Mouse (Mus musculus) kidney, embryonic 14.5 days (tissue): ENCODE measurements around the gene Rab4a. TPM values are rescaled to one million over a fixed set of nuclear protein-coding genes. Genes with fewer than 3 reads are reported as not detected.
A peak's percentile ranks its signal among the peaks of the same experiment; 100 is the strongest.

ENCODE experiments used
- ATAC-seq: fragments of 200-750 bp; cut with Nextera tagmentation; 2 replicates; pipeline ENCODE4 v1.8.0; 2017; ENCODE audit warnings: moderate number of reproducible peaks, mild to moderate bottlenecking, moderate TSS enrichment, moderate library complexity; ENCODE audit not compliant: low FRiP score, low TSS enrichment
- H3K27ac ChIP-seq: fragments of 300-500 bp; sonication (generic); 2 replicates; pipeline ENCODE4 v1.5.1; 2014; ENCODE audit warnings: low read depth, mild to moderate bottlenecking, low read length, moderate library complexity, mixed read lengths
- H3K27me3 ChIP-seq: fragments of 300-500 bp; sonication (generic); 2 replicates; pipeline ENCODE4 v1.6.1; 2014; ENCODE audit warnings: mild to moderate bottlenecking, low read length; ENCODE audit not compliant: control insufficient read depth, insufficient read depth
- H3K36me3 ChIP-seq: fragments of 300-500 bp; sonication (generic); 2 replicates; pipeline ENCODE4 v1.6.1; 2014; ENCODE audit warnings: low read length, mixed read lengths; ENCODE audit not compliant: control insufficient read depth, insufficient read depth
- H3K4me1 ChIP-seq: fragments of 300-500 bp; sonication (generic); 2 replicates; pipeline ENCODE4 v1.6.1; 2014; ENCODE audit warnings: low read length, mixed read lengths; ENCODE audit not compliant: control insufficient read depth, insufficient read depth
- H3K4me2 ChIP-seq: fragments of 300-500 bp; sonication (generic); replicated peaks from 2 replicates; pipeline ENCODE4 v1.6.1; 2014; ENCODE audit warnings: low read depth, mild to moderate bottlenecking, low read length
- H3K4me3 ChIP-seq: fragments of 300-500 bp; sonication (generic); 2 replicates; pipeline ENCODE4 v1.5.1; 2014; ENCODE audit warnings: mild to moderate bottlenecking, low read length
- H3K9ac ChIP-seq: fragments of 300-500 bp; sonication (generic); 2 replicates; pipeline ENCODE4 v1.6.1; 2014; ENCODE audit warnings: low read depth, mild to moderate bottlenecking, low read length, moderate library complexity
- H3K9me3 ChIP-seq: fragments of 300-500 bp; sonication (generic); 2 replicates; pipeline ENCODE4 v1.6.1; 2016; ENCODE audit warnings: low read length; ENCODE audit not compliant: control insufficient read depth
- WGBS: fragments of 180-500 bp; shearing (Covaris S2); extraction: QIAGEN DNeasy Blood & Tissue Kit; methylation state at CpG from one replicate; pipeline ENCODE4 v1.1.7; 2014; 5-methylcytosine and 5-hydroxymethylcytosine counted together
- polyA plus RNA-seq: library from polyadenylated mRNA; unstranded; fragments of >200 nt; fragmentation: Nextera tagmentation; extraction: Ambion mirVana; gene quantifications from 2 replicates; pipeline ENCODE4 v1.2.1, GENCODE M21; 2014

The Rab4a gene
- polyA plus RNA-seq, 1 experiment from 2014 or later: 45.3 TPM

DNA sequence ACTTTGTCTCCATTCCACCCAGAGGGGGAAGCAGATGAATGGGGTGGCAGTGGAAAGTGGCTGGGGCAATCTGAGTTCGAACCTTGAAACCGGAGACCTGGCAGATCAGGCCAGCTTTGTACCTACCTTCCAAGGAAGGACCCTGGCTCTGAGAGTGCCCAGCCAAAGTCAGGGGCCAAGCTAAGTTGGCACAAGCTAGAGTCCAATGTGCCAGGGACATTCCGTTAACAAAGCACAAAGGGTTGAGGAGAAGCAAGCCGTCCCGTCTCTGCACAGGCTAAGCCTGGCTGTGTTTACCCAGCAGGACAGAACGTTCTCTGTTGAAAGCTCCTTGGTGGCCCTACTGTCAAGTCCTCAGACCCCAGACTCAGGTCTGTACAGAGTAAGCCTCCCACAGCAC, 19.6 kb upstream of the Rab4a start:
- ATAC-seq: no peak
- Histone ChIP-seq H3K4me2 (no peak overlapping the region), H3K27ac (no peak overlapping the region), H3K27me3 (no peaks in the 10 kb centered on the region), H3K36me3 (no peaks in the 10 kb centered on the region), H3K4me1 (peaks cover 7% of the 10 kb centered on the region), H3K9me3 (no peaks in the 10 kb centered on the region), H3K9ac (no peak overlapping the region), H3K4me3 (no peak overlapping the region)
- 79% methylated on average over 6 of the region's 6 CpGs for WGBS

DNA sequence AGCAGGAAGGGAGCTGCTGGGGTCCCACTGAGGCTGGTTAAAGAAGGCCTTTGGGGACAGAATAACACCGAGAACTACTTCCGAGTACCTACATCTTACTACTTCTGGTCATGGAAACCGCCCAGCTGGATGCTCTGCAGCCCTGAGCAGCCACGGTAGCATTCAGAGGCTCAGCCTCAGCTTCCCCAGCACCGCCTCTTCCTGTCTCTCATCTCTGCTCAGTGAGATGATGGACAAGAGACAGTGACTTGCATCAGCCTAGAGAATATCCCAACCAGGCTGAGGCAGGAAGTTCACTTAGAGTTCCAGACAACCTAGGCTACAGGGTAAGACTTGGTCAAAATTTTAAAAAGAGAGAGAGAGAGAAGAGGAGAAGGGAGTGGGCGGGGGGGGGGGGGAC, 19.1 kb upstream of the Rab4a start:
- no peak for ATAC-seq
- Histone ChIP-seq H3K36me3 (no peaks in the 10 kb centered on the region), H3K4me2 (no peak overlapping the region), H3K4me1 (peaks cover 8% of the 10 kb centered on the region), H3K9ac (no peak overlapping the region), H3K27me3 (no peaks in the 10 kb centered on the region), H3K9me3 (no peaks in the 10 kb centered on the region), H3K27ac (no peak overlapping the region), H3K4me3 (no peak overlapping the region)
- WGBS: 77% methylated on average over 6 of the region's 6 CpGs

DNA sequence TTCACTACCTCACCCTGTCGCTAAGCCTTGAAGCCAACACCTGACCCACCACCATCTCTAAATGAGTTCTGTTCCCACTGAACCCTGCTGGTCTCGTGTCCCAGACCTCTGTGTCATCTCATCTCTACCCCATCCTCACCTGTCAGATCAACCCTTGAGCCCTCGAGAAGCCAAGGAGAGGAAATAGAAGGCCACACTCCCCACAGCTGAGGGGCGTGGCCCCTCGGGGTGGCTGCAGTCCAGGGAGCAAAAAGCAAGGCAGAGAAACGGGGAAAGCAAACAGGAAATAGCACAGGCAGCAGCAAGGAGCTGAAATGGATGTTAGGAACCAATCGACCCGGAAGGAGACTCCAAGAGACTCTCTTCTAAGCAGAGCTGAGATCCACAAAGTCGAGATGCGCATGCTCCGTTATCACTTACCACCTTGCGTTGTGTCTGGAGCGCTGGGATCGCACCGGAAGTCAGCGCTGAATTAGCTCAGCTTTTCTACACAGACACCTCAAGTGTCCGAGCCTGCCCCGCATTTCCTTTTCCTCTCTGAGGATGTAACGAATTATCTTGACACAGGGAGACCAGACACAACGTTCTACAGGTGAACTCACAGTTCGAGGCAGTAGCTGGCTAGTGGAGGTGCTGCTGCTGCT, 18.4 kb upstream of the Rab4a start:
- WGBS: 48% methylated on average over 21 of the region's 21 CpGs
- H3K9ac ChIP-seq: no peak overlapping the region

GRCm38 (mm10) chr8:123788416-123789170, 17.2 kb upstream of the Rab4a start:
- WGBS: 27% methylated on average over 14 of the region's 14 CpGs
- peaks cover 9% of the 10 kb centered on the region for H3K4me1 ChIP-seq
- H3K36me3 ChIP-seq: no peaks in the 10 kb centered on the region
- no peak overlapping the region for H3K4me3 ChIP-seq
- ATAC-seq: no peak
- no peak overlapping the region for H3K27ac ChIP-seq
- H3K9me3 ChIP-seq: no peaks in the 10 kb centered on the region
- no peak overlapping the region for H3K4me2 ChIP-seq
- H3K27me3 ChIP-seq: no peaks in the 10 kb centered on the region
- H3K9ac ChIP-seq: no peak overlapping the region

More for the DNA sequence above, 18.4 kb upstream of the Rab4a start:
- no peaks in the 10 kb centered on the region for H3K9me3 ChIP-seq
- no peaks in the 10 kb centered on the region for H3K27me3 ChIP-seq
- H3K36me3 ChIP-seq: no peaks in the 10 kb centered on the region
- ATAC-seq: no peak
- H3K4me2 ChIP-seq: no peak overlapping the region
- no peak overlapping the region for H3K27ac ChIP-seq
- no peak overlapping the region for H3K4me3 ChIP-seq
- peaks cover 11% of the 10 kb centered on the region for H3K4me1 ChIP-seq

DNA sequence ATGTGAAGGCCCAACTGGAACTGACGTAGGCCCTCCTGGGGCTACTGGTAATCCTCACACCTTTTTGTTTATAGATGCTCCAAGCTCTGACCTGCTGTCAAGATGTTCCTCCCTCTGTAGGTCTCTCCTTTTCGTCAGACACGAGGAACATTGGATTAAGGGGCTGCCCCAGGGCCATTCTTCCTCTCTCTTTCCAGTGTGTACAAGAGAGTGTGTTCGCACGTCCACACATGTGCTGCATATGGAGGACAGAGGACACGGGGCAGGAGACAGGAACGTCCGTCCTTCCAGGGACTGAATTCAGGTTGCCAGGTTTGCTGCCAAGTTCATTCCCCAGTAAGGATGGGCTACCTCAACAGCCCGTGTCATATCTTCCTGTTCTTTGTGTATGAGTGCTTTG, 16.3 kb upstream of the Rab4a start:
- 80% methylated on average over 9 of the region's 9 CpGs for whole genome bisulfite sequencing
- Histone ChIP-seq H3K27me3 (no peaks in the 10 kb centered on the region), H3K36me3 (no peaks in the 10 kb centered on the region), H3K4me2 (no peak overlapping the region), H3K4me1 (peaks cover 13% of the 10 kb centered on the region), H3K9ac (no peak overlapping the region), H3K4me3 (no peak overlapping the region), H3K27ac (no peak overlapping the region), H3K9me3 (no peaks in the 10 kb centered on the region)
- ATAC-seq: no peak

GRCm38 (mm10) chr8:123789970-123790369, 15.8 kb upstream of the Rab4a start:
- peaks cover 16% of the 10 kb centered on the region for H3K4me1 ChIP-seq
- no peaks in the 10 kb centered on the region for H3K36me3 ChIP-seq
- H3K9ac ChIP-seq: no peak overlapping the region
- no peaks in the 10 kb centered on the region for H3K9me3 ChIP-seq
- 0% methylated on average over 4 of the region's 4 CpGs for WGBS
- H3K27me3 ChIP-seq: no peaks in the 10 kb centered on the region
- H3K4me2 ChIP-seq: no peak overlapping the region
- H3K4me3 ChIP-seq: no peak overlapping the region
- H3K27ac ChIP-seq: no peak overlapping the region
- 0 out of 2 replicates have a peak, but pooled peaks have one; percentile 6 for ATAC-seq

DNA sequence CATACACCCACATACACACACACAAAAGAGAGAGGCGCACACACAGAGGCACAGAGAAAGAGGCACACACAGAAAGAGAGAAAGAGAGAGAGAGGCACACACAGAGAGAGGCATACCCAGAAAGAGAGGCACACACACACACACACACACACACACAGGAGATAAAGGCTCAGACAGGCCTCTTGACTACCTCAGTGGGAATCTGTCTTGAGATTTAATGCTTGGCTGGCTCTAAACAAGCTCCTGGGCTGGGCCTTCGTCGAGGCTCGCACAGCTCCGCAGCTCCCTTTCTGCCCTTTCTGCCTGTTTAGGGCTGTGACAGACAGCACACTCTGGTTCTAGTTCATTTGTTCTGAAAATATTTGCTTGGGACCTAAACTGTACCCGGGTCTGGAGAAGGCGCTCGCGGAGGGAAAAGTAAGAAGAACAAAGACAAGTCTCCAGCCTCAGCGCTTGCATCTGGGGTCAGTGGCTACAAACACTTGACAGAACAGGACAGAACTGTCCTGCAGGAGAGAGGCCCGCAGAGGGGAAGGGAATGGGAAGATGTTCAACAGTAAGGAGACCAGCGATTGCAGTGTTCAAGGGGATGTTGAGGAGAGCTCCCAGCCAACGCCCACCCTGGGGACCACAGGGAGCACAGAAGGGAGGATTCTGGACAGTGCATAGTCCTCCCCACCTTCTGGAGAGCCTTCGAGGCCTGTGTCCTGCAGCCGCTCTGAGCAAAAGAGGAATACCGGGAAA, 14.5 kb upstream of the Rab4a start:
- Histone ChIP-seq H3K27ac (peak overlapping the region; percentile 59; the same call in 1 of the 2 replicates), H3K27me3 (no peaks in the 10 kb centered on the region)
- 0 out of 2 replicates have a peak, but pooled peaks have one; percentile 17 for ATAC-seq

GRCm38 (mm10) chr8:123791845-123792225, 13.9 kb upstream of the Rab4a start:
- Histone ChIP-seq H3K4me3 (no peak overlapping the region), H3K36me3 (no peaks in the 10 kb centered on the region), H3K9me3 (no peaks in the 10 kb centered on the region), H3K4me1 (peaks cover 16% of the 10 kb centered on the region), H3K4me2 (no peak overlapping the region), H3K27me3 (no peaks in the 10 kb centered on the region), H3K9ac (no peak overlapping the region), H3K27ac (no peak overlapping the region)
- ATAC-seq: 0 out of 2 replicates have a peak, but pooled peaks have one; percentile 8
- 55% methylated on average over 7 of the region's 7 CpGs for WGBS

More for the DNA sequence above, 14.5 kb upstream of the Rab4a start:
- Histone ChIP-seq H3K4me2 (no peak overlapping the region), H3K9ac (no peak overlapping the region), H3K4me3 (no peak overlapping the region), H3K9me3 (no peaks in the 10 kb centered on the region), H3K4me1 (peaks cover 16% of the 10 kb centered on the region), H3K36me3 (no peaks in the 10 kb centered on the region)
- 44% methylated on average over 16 of the region's 16 CpGs for WGBS
